Mouse (Mus musculus) neural tube, embryonic 15.5 days (tissue): ENCODE measurements around the gene Gm28729. TPM values are rescaled to one million over a fixed set of nuclear protein-coding genes. Genes with fewer than 3 reads are reported as not detected.
A peak's percentile ranks its signal among the peaks of the same experiment; 100 is the strongest.

Experiments used
- ATAC-seq: fragments of 200-750 bp; cut with Nextera tagmentation; 2 replicates; pipeline ENCODE4 v1.8.0; 2017; ENCODE audit warnings: mild to moderate bottlenecking, moderate TSS enrichment, moderate library complexity; ENCODE audit not compliant: low FRiP score
- H3K27ac ChIP-seq: fragments of 300-500 bp; sonication (generic); replicated peaks from 2 replicates; pipeline ENCODE4 v1.5.1; 2015; ENCODE audit warnings: mild to moderate bottlenecking, inconsistent platforms
- H3K27me3 ChIP-seq: fragments of 300-500 bp; sonication (generic); replicated peaks from 2 replicates; pipeline ENCODE4 v1.6.1; 2015; ENCODE audit warnings: inconsistent platforms
- H3K36me3 ChIP-seq: fragments of 300-500 bp; sonication (generic); 2 replicates; pipeline ENCODE4 v1.6.1; 2015; ENCODE audit warnings: inconsistent platforms
- H3K4me1 ChIP-seq: fragments of 300-500 bp; sonication (generic); 2 replicates; pipeline ENCODE4 v1.6.1; 2015; ENCODE audit warnings: inconsistent platforms
- H3K4me2 ChIP-seq: fragments of 300-500 bp; sonication (generic); 2 replicates; pipeline ENCODE4 v1.6.1; 2015; ENCODE audit warnings: inconsistent platforms, mild to moderate bottlenecking, moderate library complexity
- H3K4me3 ChIP-seq: fragments of 300-500 bp; sonication (generic); replicated peaks from 2 replicates; pipeline ENCODE4 v1.5.1; 2015; ENCODE audit warnings: mild to moderate bottlenecking, inconsistent platforms
- H3K9ac ChIP-seq: fragments of 300-500 bp; sonication (generic); replicated peaks from 2 replicates; pipeline ENCODE4 v1.6.1; 2015; ENCODE audit warnings: mild to moderate bottlenecking, inconsistent platforms
- H3K9me3 ChIP-seq: fragments of 300-500 bp; sonication (generic); replicated peaks from 2 replicates; pipeline ENCODE4 v1.6.1; 2016; ENCODE audit warnings: inconsistent platforms
- WGBS: fragments of 180-500 bp; shearing (Covaris S2); methylation state at CpG from one replicate; pipeline ENCODE4 v1.1.7; 2015; ENCODE audit warnings: mixed read lengths; 5-methylcytosine and 5-hydroxymethylcytosine counted together
- polyA plus RNA-seq: library from polyadenylated mRNA; unstranded; fragments of >200 nt; fragmentation: Nextera tagmentation; extraction: Ambion mirVana; gene quantifications from 2 replicates; pipeline ENCODE4 v1.2.1, GENCODE M21; 2015

Gene Gm28729
- not detected in 2 replicates for polyA plus RNA-seq

GRCm38 (mm10) chr9:96524972-96525506 lies at the start of gene Gm28729:
Gene Gm28729 (minus strand): TSS chr9:96525264.
- H3K4me1 ChIP-seq, result peaks cover 9% of the 10 kb centered on the region
- H3K4me2 ChIP-seq, result no peak within 1 kb of the TSS
- WGBS, result 74% methylated on average over 12 of the region's 12 CpGs
- no peaks in the 10 kb centered on the region for H3K9me3 ChIP-seq
- ATAC-seq, result no peak
- no peak within 1 kb of the TSS for H3K27ac ChIP-seq
- no peak within 1 kb of the TSS for H3K9ac ChIP-seq
- H3K4me3 ChIP-seq, result no peak within 1 kb of the TSS
- H3K36me3 ChIP-seq, result no peaks in the 10 kb centered on the region
- no peaks in the 10 kb centered on the region for H3K27me3 ChIP-seq

GRCm38 (mm10) chr9:96573252-96573651 lies 48.2 kb upstream of the Gm28729 start:
- Histone ChIP-seq H3K4me3 (no peak overlapping the region), H3K4me1 (no peaks in the 10 kb centered on the region), H3K27ac (no peak overlapping the region), H3K27me3 (no peaks in the 10 kb centered on the region), H3K9me3 (no peaks in the 10 kb centered on the region), H3K4me2 (no peak overlapping the region), H3K36me3 (peaks cover 26% of the 10 kb centered on the region), H3K9ac (no peak overlapping the region)
- no peak for ATAC-seq
- 6% methylated on average over 1 of the region's 1 CpGs for WGBS

GRCm38 (mm10) chr9:96572754-96573153 lies 47.7 kb upstream of the Gm28729 start:
- H3K27ac ChIP-seq, result no peak overlapping the region
- no peak for ATAC-seq
- no peaks in the 10 kb centered on the region for H3K4me1 ChIP-seq
- H3K27me3 ChIP-seq, result no peaks in the 10 kb centered on the region
- H3K36me3 ChIP-seq, result peaks cover 24% of the 10 kb centered on the region
- WGBS, result 83% methylated on average over 9 of the region's 9 CpGs
- no peak overlapping the region for H3K9ac ChIP-seq
- H3K9me3 ChIP-seq, result no peaks in the 10 kb centered on the region
- H3K4me3 ChIP-seq, result no peak overlapping the region
- no peak overlapping the region for H3K4me2 ChIP-seq

GRCm38 (mm10) chr9:96566470-96566996 lies 41.5 kb upstream of the Gm28729 start:
- H3K4me3 ChIP-seq, result no peak overlapping the region
- no peak overlapping the region for H3K4me2 ChIP-seq
- no peak overlapping the region for H3K27ac ChIP-seq
- peaks cover 36% of the 10 kb centered on the region for H3K36me3 ChIP-seq
- no peaks in the 10 kb centered on the region for H3K27me3 ChIP-seq
- ATAC-seq, result no peak
- no peak overlapping the region for H3K9ac ChIP-seq
- H3K9me3 ChIP-seq, result no peaks in the 10 kb centered on the region
- 87% methylated on average over 8 of the region's 8 CpGs for WGBS
- H3K4me1 ChIP-seq, result no peaks in the 10 kb centered on the region

- no peak for ATAC-seq
- Histone ChIP-seq H3K4me3 (no peak overlapping the region), H3K4me1 (no peaks in the 10 kb centered on the region), H3K9ac (no peak overlapping the region), H3K36me3 (peaks cover 43% of the 10 kb centered on the region), H3K4me2 (no peak overlapping the region), H3K27ac (no peak overlapping the region), H3K27me3 (no peaks in the 10 kb centered on the region), H3K9me3 (no peaks in the 10 kb centered on the region)
- WGBS, result 97% methylated on average over 4 of the region's 4 CpGs
Measured at GRCm38 (mm10) chr9:96563501-96563900, 38.4 kb upstream of the Gm28729 start.

- peaks cover 38% of the 10 kb centered on the region for H3K36me3 ChIP-seq
- H3K9ac ChIP-seq, result no peak overlapping the region
- no peak for ATAC-seq
- no peaks in the 10 kb centered on the region for H3K9me3 ChIP-seq
- no peaks in the 10 kb centered on the region for H3K27me3 ChIP-seq
- H3K4me3 ChIP-seq, result no peak overlapping the region
- WGBS, result 94% methylated on average over 6 of the region's 6 CpGs
- H3K4me1 ChIP-seq, result no peaks in the 10 kb centered on the region
- H3K4me2 ChIP-seq, result no peak overlapping the region
- H3K27ac ChIP-seq, result no peak overlapping the region
Measured at GRCm38 (mm10) chr9:96559148-96559547, 34.1 kb upstream of the Gm28729 start.

- Histone ChIP-seq H3K9ac (no peak overlapping the region), H3K27me3 (no peaks in the 10 kb centered on the region), H3K4me1 (no peaks in the 10 kb centered on the region), H3K9me3 (no peaks in the 10 kb centered on the region), H3K4me2 (no peak overlapping the region), H3K36me3 (peaks cover 33% of the 10 kb centered on the region), H3K27ac (no peak overlapping the region), H3K4me3 (no peak overlapping the region)
- ATAC-seq, result no peak
- 91% methylated on average over 1 of the region's 1 CpGs for WGBS
Measured at GRCm38 (mm10) chr9:96558594-96558993, 33.5 kb upstream of the Gm28729 start.

GRCm38 (mm10) chr9:96554095-96554494 lies 29.0 kb upstream of the Gm28729 start:
- no peak overlapping the region for H3K9ac ChIP-seq
- WGBS, result 79% methylated on average over 1 of the region's 1 CpGs
- no peak overlapping the region for H3K4me3 ChIP-seq
- no peak for ATAC-seq
- H3K9me3 ChIP-seq, result no peaks in the 10 kb centered on the region
- H3K27ac ChIP-seq, result no peak overlapping the region
- H3K36me3 ChIP-seq, result peaks cover 36% of the 10 kb centered on the region
- H3K27me3 ChIP-seq, result no peaks in the 10 kb centered on the region
- H3K4me1 ChIP-seq, result no peaks in the 10 kb centered on the region
- no peak overlapping the region for H3K4me2 ChIP-seq

GRCm38 (mm10) chr9:96545410-96545809 lies 20.3 kb upstream of the Gm28729 start:
- H3K4me3 ChIP-seq, result no peak overlapping the region
- no peak overlapping the region for H3K4me2 ChIP-seq
- no peak for ATAC-seq
- no peaks in the 10 kb centered on the region for H3K9me3 ChIP-seq
- peaks cover 3% of the 10 kb centered on the region; the same call in 1 of the 2 replicates for H3K4me1 ChIP-seq
- WGBS, result 90% methylated on average over 13 of the region's 13 CpGs
- H3K27me3 ChIP-seq, result no peaks in the 10 kb centered on the region
- peaks cover 38% of the 10 kb centered on the region for H3K36me3 ChIP-seq
- no peak overlapping the region for H3K27ac ChIP-seq
- no peak overlapping the region for H3K9ac ChIP-seq

- ATAC-seq, result peak; percentile 78; the same call in 1 of the 2 replicates
- Histone ChIP-seq H3K36me3 (peaks cover 35% of the 10 kb centered on the region), H3K4me2 (peak overlapping the region; percentile 46), H3K4me1 (peaks cover 3% of the 10 kb centered on the region; the same call in 1 of the 2 replicates), H3K9me3 (no peaks in the 10 kb centered on the region), H3K9ac (0 out of 2 replicates have a peak overlapping the region, but pooled peaks have one; percentile 23), H3K27me3 (no peaks in the 10 kb centered on the region), H3K27ac (peak overlapping the region; percentile 28), H3K4me3 (peak overlapping the region; percentile 23)
- WGBS, result 35% methylated on average over 27 of the region's 27 CpGs
Measured at GRCm38 (mm10) chr9:96543643-96544640, 18.9 kb upstream of the Gm28729 start.

GRCm38 (mm10) chr9:96538916-96539315 lies 13.9 kb upstream of the Gm28729 start:
- peaks cover 10% of the 10 kb centered on the region for H3K4me1 ChIP-seq
- H3K9ac ChIP-seq, result no peak overlapping the region
- no peaks in the 10 kb centered on the region for H3K9me3 ChIP-seq
- H3K36me3 ChIP-seq, result peaks cover 16% of the 10 kb centered on the region
- no peaks in the 10 kb centered on the region for H3K27me3 ChIP-seq
- no peak overlapping the region for H3K4me3 ChIP-seq
- ATAC-seq, result no peak
- H3K4me2 ChIP-seq, result no peak overlapping the region
- H3K27ac ChIP-seq, result no peak overlapping the region
- WGBS, result 62% methylated on average over 10 of the region's 10 CpGs
